Mouse (Mus musculus) induced T-regulatory cell, adult 2 months (primary cell): Measurements from ENCODE around the gene Tubal3.

Experiments used
- DNase-seq: peaks from one replicate; pipeline ENCODE4 v3.0.0-alpha.2; 2012; ENCODE audit warnings: low read depth

The Tubal3 gene

DNA sequence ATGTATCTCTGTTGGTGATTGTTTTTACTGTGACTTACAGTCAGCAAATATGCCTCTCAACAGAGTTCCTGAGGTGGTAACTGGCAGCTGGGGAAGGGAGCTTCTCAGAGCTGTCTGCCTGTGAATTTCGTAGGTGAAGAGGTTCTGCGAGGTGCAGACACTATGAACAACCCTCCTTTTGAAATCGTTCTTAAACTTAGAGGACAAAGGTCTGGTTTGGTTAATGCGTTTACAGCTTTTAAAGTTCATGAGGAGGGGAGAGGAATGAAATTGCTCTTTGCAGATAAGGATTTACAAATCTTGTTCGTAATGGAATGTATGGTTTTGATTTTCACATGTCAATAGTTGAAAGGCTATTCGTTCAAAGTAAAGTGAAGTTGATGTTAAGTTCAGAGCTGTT, 7.6 kb downstream of the Tubal3 start:
- DNase-seq: no peak

DNA sequence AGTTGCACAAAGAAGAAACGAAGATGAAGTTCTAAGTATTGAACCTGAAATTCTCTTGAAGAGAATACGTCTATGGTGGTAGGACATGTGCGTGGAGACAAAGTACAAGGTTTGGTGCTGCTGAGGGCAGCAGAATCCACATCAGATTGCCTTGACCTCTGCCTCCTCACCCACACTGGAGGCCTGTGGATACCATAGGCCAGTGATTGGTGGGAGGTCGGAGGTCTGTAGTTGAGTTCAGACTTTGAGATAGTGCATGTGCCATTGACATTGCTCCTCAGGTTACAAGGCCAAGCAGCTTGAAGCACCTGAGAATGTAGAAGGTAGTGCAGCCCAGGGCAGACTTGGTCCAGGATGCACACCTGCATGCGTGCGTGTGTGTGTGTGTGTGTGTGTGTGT, 8.0 kb downstream of the Tubal3 start:
- no peak for DNase-seq

DNA sequence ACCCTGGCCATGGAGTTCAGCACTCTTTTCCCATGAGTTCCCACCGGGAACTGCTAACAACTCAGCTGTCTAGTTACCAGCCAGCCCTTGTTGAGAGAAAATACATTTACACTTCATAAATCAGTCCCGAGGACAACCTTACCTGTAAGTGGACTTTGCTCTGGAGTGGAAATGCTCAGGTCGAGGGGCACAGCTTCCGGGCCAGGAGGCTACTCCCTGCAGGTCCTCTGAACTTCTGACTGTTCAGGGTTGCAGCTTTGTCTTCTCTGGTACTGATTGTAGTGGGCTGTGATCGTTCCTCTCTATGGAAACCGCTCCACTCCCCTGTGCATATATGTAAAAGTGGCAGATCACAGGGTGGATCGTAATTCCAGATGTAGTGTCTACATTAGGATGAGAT, 26.6 kb downstream of the Tubal3 start:
- DNase-seq: no peak

DNA sequence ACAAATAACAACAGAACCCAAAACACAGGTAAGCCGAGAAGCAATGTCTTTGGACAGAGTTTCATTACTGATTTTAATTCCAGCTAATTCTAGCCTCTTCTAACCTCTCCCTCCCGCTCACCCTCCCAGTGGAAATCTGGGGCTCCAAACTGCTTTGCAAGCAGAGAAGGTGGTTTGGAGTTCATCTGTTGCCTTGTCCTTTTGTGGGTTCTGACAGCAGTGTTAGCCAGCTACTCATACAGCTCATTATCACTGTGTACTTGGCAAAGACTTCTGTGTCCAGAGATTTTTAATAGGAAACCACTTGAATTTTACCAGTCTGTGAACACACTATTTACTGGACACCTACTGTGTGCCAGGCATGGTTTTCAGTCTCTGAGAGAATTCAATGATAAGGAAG, 27.2 kb downstream of the Tubal3 start, which contains the start of gene Ucn3:
Ucn3 (minus strand) TSS at position 101 of the 400 bp plus-strand sequence.
- DNase-seq: no peak

DNA sequence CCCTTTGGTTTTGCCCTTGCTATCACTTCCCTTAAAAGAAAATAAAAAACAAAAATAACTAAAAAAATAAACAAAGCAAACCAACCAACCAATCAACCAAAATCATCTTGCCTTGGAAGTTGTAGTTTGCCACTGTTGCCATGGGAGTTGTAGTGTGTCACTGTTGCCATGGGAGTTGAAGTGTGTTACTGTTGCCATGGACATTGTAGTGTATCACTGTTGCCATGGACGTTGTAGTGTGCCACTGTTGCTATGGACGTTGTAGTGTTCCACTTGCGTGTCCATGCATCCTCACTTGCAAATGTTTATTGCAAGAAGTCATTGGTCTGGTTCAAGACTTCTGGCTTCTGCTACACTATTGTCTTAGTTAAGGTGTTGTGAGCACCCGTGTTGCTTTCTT, 29.2 kb downstream of the Tubal3 start:
- no peak for DNase-seq

DNA sequence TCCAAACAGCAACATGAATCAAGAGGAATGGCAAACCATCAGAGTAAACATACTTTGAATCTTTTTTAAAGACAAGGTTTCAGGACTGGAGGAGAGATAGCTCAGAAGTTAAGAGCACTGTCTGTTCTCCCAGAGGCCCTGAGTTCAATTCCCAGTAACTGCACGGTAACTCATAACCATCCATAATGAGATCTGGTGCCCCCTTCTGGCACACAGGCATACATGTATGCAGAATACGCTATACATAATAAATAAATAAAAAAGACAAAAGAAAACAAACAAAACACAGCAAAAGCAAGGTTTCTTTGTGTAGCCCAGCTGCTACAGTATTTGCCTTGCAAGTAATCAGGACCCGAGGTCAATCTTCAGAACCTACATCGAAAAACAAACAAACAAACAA, 31.4 kb downstream of the Tubal3 start:
- no peak for DNase-seq

DNA sequence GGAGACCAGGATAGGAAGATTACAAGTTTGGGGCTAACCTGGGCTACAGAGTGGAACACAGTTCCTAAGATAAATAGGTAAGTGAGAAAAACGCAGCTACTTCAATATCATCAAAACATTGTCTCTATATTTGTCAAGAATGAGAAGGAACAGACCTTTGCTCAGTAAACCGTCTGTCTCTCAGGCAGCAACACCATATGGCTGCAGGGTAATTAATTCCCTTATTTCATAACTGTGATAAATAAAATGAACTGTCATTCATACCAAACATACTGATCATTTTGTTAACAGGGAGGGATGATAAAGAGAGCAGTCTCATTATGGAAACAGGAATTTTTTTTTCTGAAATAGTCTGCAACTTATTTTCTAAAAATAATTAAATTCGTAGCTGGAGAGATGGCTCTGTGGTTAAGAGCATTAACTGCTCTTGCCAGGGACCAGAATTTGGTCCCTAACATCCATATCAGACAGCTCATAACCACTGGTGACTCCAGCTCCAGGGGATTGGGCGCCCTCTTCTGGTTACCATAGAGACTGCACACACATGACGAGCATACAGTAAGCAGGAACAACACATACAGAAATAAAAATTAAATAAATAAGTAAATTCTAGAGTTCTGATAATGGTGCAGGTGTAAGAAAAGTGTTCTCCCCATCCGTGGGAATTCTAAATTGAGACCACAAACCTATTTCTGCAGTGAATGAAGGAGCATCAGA, 33.3 kb downstream of the Tubal3 start:
- DNase-seq: peak; percentile 8

DNA sequence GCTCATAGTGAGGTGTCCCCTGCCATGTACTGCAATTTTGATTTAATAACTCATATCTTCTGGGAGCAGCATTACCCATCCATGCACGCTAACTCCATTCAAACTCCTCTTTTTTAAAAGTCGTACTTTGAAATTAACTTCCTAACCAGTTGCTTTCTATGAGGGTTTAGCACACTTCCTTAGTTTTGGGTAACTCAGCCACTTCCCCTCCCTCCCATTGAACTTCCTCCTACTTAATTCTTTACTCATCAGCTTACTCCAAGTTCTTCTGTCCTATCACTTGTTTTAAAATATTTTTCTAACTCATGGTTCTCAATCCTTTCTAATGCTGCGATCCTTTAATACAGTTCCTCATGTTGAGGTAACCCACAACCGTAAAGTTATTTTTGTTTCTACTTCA, 50.8 kb downstream of the Tubal3 start:
- no peak for DNase-seq
